Mouse (Mus musculus) megakaryocyte, embryonic 14.5 days (primary cell): ENCODE measurements around the gene Lhfp. TPM values are rescaled to one million over a fixed set of nuclear protein-coding genes. Genes with fewer than 3 reads are reported as not detected.
"Not testable (repeated sequence)": the region's sequence is repeated elsewhere in the genome, so short reads cannot be mapped to it uniquely, and the experiment has no call there.

Source experiments
- H3K27me3 ChIP-seq: replicated peaks from 2 replicates; pipeline ENCODE3; 2012; ENCODE audit warnings: inconsistent platforms
- H3K36me3 ChIP-seq: replicated peaks from 2 replicates; pipeline ENCODE3; 2012; ENCODE audit warnings: low read length, inconsistent platforms, mixed read lengths
- H3K4me1 ChIP-seq: 2 replicates; pipeline ENCODE4 v1.6.1; 2012; ENCODE audit warnings: inconsistent platforms
- H3K4me3 ChIP-seq: replicated peaks from 2 replicates; pipeline ENCODE3; 2012; ENCODE audit warnings: moderate library complexity, mild to moderate bottlenecking, inconsistent platforms
- H3K9me3 ChIP-seq: 2 replicates; pipeline ENCODE4 v1.6.1; 2012; ENCODE audit warnings: inconsistent platforms
- FLI1 ChIP-seq: IDR thresholded peaks from 2 replicates; pipeline ENCODE4 v1.6.1; 2012; ENCODE audit warnings: low read length, inconsistent platforms, mixed read lengths
- GATA1 ChIP-seq: IDR thresholded peaks from 3 replicates; pipeline ENCODE4 v1.6.1; 2012; ENCODE audit warnings: mixed read lengths, low read length, inconsistent platforms, borderline replicate concordance
- polyA plus RNA-seq: library from polyadenylated mRNA; stranded (reverse); fragments of >175 nt; gene quantifications from 2 replicates; pipeline ENCODE4 v1.2.3, GENCODE M21; 2012; ENCODE audit warnings: low replicate concordance; ENCODE audit not compliant: insufficient read depth

Gene Lhfp
- polyA plus RNA-seq, 1 experiment = 1.0 TPM

DNA sequence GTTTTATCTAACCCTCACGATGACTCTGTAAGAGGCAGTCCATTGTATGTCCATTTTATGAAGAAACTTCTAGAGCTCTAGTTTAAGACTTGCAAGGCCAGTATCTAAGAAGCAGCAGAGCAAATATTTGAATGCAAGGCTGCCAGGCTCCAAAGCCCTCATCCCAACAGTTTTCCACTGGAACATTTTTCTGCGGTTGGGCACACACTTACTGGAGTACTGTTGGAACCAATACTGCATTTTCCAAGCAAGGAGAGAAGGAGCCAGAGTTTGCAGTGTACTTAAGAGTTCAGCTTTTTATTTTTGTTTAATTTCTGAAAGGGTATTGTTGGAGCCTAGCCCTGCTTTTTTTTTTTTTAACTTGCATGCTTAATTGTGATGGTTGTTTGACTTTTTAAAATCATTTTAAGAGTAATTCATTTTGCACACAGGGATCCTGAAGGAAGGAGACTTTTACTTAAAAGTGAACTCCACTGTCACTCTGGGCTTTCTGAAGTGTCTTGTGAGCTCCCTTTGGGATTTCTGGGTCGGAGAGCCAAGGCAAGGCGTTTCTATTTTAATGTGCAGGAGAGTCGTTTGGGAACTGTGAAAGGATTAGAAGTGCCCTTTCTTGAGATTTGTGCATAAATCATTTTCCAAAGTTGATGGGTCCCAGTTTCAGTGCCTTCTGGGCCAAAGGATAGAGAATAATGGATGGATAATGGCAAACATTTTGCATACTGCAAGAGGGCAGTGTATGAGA, 180.4 kb downstream of the Lhfp start:
- H3K27me3 ChIP-seq = no peaks in the 10 kb centered on the region
- H3K4me1 ChIP-seq = no peaks in the 10 kb centered on the region
- no peaks in the 10 kb centered on the region for H3K9me3 ChIP-seq
- no peaks in the 10 kb centered on the region for H3K36me3 ChIP-seq
- no peak for TF ChIP-seq GATA1
- no peak for TF ChIP-seq FLI1
- no peak overlapping the region for H3K4me3 ChIP-seq

DNA sequence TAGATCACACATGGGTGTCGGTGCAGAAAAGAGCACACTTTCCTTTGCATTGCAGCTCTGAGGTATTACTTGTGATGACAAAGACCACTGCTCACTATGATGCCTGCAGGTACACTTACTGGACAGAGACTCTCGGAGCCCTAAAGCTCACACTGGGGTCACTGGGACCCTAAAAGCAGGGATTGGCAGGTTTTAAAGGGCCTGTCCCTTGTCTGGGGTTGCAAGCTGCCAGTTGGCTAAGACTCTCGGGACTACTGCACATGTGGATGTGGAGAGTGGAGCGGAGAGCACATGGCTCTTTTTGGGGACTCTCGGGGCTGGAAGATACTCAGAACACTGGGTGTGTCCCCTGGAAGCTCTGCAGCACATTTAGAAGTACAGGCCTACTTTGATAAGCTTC, 182.8 kb downstream of the Lhfp start:
- H3K9me3 ChIP-seq = no peaks in the 10 kb centered on the region
- H3K27me3 ChIP-seq = no peaks in the 10 kb centered on the region
- H3K4me3 ChIP-seq = no peak overlapping the region
- no peaks in the 10 kb centered on the region for H3K36me3 ChIP-seq
- H3K4me1 ChIP-seq = no peaks in the 10 kb centered on the region
- TF ChIP-seq FLI1 = no peak
- TF ChIP-seq GATA1 = no peak

DNA sequence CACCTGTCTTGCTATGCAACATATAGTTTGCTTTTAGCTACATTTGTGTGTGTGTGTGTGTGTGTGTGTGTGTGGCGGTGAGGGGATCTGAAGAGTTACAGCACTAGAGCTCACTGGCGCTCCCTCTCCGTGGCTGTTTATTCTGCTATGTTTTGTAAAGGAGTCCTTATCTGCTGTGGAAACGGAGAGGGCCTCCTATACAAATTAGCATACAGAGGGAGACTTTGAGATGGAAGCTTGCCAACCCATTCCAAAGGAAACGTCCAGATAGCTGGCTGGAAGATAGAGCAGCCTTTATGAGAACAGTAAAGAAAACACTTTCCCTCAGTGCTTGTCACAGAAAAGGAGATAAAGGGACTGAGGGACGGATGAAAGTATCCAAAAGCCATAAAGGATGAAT, 184.4 kb downstream of the Lhfp start:
- H3K4me3 ChIP-seq = no peak overlapping the region
- no peaks in the 10 kb centered on the region for H3K36me3 ChIP-seq
- no peaks in the 10 kb centered on the region for H3K4me1 ChIP-seq
- H3K27me3 ChIP-seq = no peaks in the 10 kb centered on the region
- H3K9me3 ChIP-seq = no peaks in the 10 kb centered on the region
- no peak for TF ChIP-seq FLI1
- no peak for TF ChIP-seq GATA1

DNA sequence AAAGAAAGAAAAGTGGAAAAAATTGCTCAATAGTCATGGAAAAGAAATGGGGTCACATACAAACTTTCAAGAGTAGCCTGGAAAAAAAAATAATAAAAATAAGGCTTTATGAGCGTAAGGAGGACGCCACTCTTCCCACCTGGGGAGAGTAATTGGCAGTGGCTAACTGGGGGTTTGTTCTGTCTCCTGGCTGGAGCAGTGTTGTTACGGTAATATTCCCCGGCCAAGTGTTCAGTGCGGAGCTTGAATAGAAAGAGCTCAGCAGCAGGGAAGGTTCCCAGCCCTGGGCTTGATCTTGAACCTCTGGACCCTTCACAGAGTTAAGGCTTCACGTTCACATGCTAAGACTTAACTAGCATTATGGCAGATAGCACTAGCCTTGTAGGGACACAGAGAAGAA, 184.9 kb downstream of the Lhfp start:
- no peak overlapping the region for H3K4me3 ChIP-seq
- TF ChIP-seq FLI1 (no peak), GATA1 (no peak)
- H3K9me3 ChIP-seq = no peaks in the 10 kb centered on the region
- no peaks in the 10 kb centered on the region for H3K27me3 ChIP-seq
- no peaks in the 10 kb centered on the region for H3K36me3 ChIP-seq
- no peaks in the 10 kb centered on the region for H3K4me1 ChIP-seq

DNA sequence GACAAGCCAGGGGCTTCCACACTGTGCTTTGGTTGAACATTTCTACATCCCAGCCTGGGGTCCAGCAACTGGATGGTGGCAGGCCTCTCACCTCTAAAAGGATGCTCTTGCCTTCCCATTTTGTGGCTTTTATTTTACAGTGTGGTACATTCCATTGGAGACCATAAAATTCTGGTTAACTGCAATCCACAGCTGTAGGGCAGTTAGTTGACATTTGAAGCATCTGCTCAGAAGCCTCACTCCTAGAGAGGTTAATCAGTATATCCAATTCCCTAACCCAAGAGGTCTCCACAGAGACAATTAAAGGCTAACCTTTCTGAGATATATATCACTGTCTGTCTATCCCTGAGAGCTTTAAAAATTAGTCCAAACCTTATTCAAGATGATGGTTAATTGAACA, 186.5 kb downstream of the Lhfp start:
- no peak for TF ChIP-seq FLI1
- no peak for TF ChIP-seq GATA1
- Histone ChIP-seq H3K9me3 (0 out of 2 replicates have a peak, but pooled peaks cover 3% of the 10 kb centered on the region), H3K4me1 (no peaks in the 10 kb centered on the region), H3K36me3 (no peaks in the 10 kb centered on the region), H3K4me3 (no peak overlapping the region), H3K27me3 (no peaks in the 10 kb centered on the region)

DNA sequence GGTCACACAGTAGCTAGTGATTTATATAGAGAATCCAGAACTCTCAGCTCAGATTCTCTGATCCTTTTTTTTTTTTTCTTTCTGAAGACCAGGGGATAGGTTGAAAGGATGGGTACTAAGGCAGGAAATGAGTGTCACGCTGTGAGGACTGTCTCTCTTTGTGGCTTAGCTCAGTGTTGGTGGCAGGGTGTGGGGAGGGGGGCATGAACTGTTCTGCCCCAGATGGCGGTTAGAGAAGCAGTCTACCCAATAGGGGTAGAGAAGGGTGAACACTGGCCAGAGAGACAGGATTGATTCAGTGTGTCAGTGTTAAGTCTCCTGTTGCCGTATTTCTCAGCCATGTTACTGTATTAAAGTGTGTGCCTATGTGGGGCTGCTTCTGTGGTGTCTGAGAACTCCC, 189.2 kb downstream of the Lhfp start:
- TF ChIP-seq FLI1 (no peak), GATA1 (no peak)
- Histone ChIP-seq H3K4me1 (no peaks in the 10 kb centered on the region), H3K9me3 (peaks cover 12% of the 10 kb centered on the region), H3K27me3 (no peaks in the 10 kb centered on the region), H3K4me3 (no peak overlapping the region), H3K36me3 (no peaks in the 10 kb centered on the region)

DNA sequence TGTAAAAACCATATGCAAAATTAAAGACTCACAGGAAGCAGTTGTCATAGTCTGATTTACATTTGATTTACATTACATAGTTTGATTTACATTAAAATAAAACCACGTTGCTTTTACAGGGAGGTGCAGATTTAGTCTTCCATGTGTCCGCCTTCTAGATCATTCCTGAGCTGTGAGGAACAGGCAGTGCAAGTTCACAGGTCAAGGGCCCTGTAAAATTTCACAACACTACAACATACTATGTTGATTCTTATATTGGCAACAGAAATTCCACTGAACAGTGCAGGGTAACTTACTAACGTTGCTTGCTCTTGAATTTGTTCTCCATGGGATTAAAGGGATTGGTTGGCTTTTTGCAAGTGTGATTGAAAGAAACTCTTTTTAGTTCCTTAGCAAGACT, 189.8 kb downstream of the Lhfp start:
- peaks cover 17% of the 10 kb centered on the region for H3K9me3 ChIP-seq
- no peaks in the 10 kb centered on the region for H3K4me1 ChIP-seq
- H3K27me3 ChIP-seq = no peaks in the 10 kb centered on the region
- no peaks in the 10 kb centered on the region for H3K36me3 ChIP-seq
- H3K4me3 ChIP-seq = no peak overlapping the region
- TF ChIP-seq GATA1 (no peak), FLI1 (no peak)

DNA sequence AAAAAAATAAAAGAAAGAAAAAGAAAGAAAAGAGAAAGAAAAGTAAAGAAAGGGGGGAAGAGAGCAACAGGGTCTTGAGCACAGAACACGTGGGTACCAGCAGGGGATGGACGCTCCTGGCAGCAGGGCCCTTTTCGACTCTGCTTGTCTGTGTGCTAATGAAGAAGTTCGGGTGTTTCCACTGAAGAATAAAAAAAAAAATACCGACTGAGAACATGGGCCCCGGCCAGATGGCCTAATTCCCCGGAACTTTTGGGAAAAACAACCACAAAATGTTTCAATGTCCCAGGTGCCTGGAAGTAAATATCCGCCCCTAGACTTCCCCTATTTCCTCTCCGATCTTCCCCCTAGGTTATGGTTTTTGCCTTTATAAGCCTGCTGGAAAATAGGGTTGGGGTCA, 191.1 kb downstream of the Lhfp start:
- not testable (repeated sequence) for H3K27me3 ChIP-seq, H3K36me3 ChIP-seq, H3K4me3 ChIP-seq, H3K4me1 ChIP-seq
- peaks cover 20% of the 10 kb centered on the region for H3K9me3 ChIP-seq

DNA sequence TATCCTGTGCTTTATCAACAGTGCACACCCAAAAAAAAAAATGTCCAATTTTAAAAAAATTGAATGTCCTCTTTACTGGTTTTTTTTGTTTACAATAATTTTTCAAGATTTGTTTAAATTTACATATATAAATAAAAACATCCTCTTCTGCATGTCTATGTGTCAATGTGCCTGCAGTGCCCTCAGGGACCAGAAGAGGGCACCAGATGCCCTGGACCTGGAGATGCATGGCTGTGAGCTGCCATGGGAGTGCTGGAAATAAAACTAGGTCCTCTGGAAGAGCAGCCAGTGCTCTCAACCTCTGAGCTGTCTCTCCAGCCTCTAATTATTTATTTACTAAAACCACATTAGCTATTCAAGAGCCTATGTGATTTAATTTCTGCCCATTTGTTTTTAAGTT, 193.4 kb downstream of the Lhfp start:
- H3K4me1 ChIP-seq = no peaks in the 10 kb centered on the region
- no peaks in the 10 kb centered on the region for H3K36me3 ChIP-seq
- no peak for TF ChIP-seq GATA1
- no peak for TF ChIP-seq FLI1
- no peak overlapping the region for H3K4me3 ChIP-seq
- no peaks in the 10 kb centered on the region for H3K27me3 ChIP-seq
- H3K9me3 ChIP-seq = peaks cover 20% of the 10 kb centered on the region

DNA sequence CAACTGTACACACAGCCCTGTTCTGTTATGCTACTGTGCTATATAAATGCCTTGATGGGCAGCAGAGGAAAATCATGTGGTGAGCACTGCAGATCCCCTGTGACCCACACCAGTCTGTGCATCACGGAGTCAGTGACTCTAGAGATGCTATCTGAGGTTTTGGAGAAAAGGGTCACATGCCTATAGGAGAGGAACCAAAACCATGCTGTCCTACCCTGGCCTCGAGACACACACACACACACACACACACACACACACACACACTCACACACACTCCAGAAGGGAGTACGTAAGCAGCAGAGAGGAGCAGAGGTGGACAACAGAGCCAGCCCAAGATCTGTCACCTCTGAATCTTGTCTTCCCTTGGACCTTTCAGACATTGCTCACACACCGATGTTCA, 195.1 kb downstream of the Lhfp start:
- Histone ChIP-seq H3K36me3 (no peaks in the 10 kb centered on the region), H3K4me1 (no peaks in the 10 kb centered on the region), H3K4me3 (no peak overlapping the region), H3K27me3 (no peaks in the 10 kb centered on the region), H3K9me3 (peaks cover 20% of the 10 kb centered on the region)
- no peak for TF ChIP-seq GATA1
- TF ChIP-seq FLI1 = no peak

DNA sequence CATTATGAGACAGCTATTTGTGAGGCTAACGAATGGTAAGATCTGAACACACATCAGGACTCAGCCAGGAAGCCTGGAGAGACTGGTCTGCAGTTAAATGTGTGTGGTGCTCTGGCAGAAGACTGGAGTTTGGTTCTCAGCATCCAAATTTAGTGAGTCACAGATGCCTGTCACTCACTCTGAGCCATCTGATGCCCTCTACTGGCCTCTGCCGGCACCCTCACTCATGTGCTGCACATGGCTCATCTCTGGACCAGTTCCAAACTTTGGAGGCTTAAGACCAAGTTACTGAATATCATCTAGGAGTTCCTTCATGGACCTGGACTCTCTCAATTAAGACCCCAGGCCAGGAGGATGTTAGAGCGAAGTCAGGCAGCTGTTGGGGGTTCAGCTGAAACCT, 198.8 kb downstream of the Lhfp start:
- H3K4me3 ChIP-seq = no peak overlapping the region
- no peaks in the 10 kb centered on the region for H3K4me1 ChIP-seq
- peaks cover 21% of the 10 kb centered on the region for H3K9me3 ChIP-seq
- no peaks in the 10 kb centered on the region for H3K27me3 ChIP-seq
- H3K36me3 ChIP-seq = no peaks in the 10 kb centered on the region
- TF ChIP-seq FLI1 = no peak
- TF ChIP-seq GATA1 = no peak
